Mouse (Mus musculus) hindbrain, embryonic 15.5 days (tissue): ENCODE data around the gene Ppp1r15a. TPM values are rescaled to one million over a fixed set of nuclear protein-coding genes. Genes with fewer than 3 reads are reported as not detected.

Experiments used
- polyA plus RNA-seq: library from polyadenylated mRNA; unstranded; fragments of >200 nt; fragmentation: Nextera tagmentation; extraction: Ambion mirVana; gene quantifications from 2 replicates; pipeline ENCODE4 v1.2.1, GENCODE M21; 2015

The Ppp1r15a gene
- polyA plus RNA-seq, 1 experiment from 2014 or later, result 14.4 TPM

Other genes starting within 250 kb of the Ppp1r15a start
- gene Slc6a21, start 248.8 kb downstream of the Ppp1r15a start, polyA plus RNA-seq, result 0.16 TPM in 1 of 2 replicates, not detected in the other
- 11.3 TPM in 2 replicates for gene Trpm4, start 192.5 kb downstream of the Ppp1r15a start, polyA plus RNA-seq
- 0.65 and 0.68 TPM in 2 replicates for gene Hrc, start 191.0 kb downstream of the Ppp1r15a start, polyA plus RNA-seq
- 29.9 and 32.1 TPM in 2 replicates for gene Ppfia3, start 159.2 kb downstream of the Ppp1r15a start, polyA plus RNA-seq
- 33.7 and 38.7 TPM in 2 replicates for gene Lin7b, start 155.7 kb downstream of the Ppp1r15a start, polyA plus RNA-seq
- gene Snrnp70, start 130.5 kb downstream of the Ppp1r15a start, polyA plus RNA-seq, result 179 and 183 TPM in 2 replicates
- not detected in 2 replicates for gene Kcna7, start 120.6 kb downstream of the Ppp1r15a start, polyA plus RNA-seq
- gene Ntf5, start 112.6 kb downstream of the Ppp1r15a start, polyA plus RNA-seq, result 0.17 TPM in 1 of 2 replicates, not detected in the other
- 0.92 and 2.0 TPM in 2 replicates for gene Lhb, start 105.4 kb downstream of the Ppp1r15a start, polyA plus RNA-seq
- gene Gys1, start 91.4 kb downstream of the Ppp1r15a start, polyA plus RNA-seq, result 23.4 and 25.1 TPM in 2 replicates
- gene Ruvbl2, start 88.2 kb downstream of the Ppp1r15a start, polyA plus RNA-seq, result 108 and 110 TPM in 2 replicates
- 5,657 and 5,762 TPM in 2 replicates for gene Ftl1, start 66.4 kb downstream of the Ppp1r15a start, polyA plus RNA-seq
- gene Bax, start 59.4 kb downstream of the Ppp1r15a start, polyA plus RNA-seq, result 245 and 250 TPM in 2 replicates
- 0.13 and 0.30 TPM in 2 replicates for gene Tulp2, start 44.4 kb downstream of the Ppp1r15a start, polyA plus RNA-seq
- gene Gm45808, start 39.5 kb downstream of the Ppp1r15a start, polyA plus RNA-seq, result not detected in 2 replicates
- gene Dhdh, start 37.5 kb downstream of the Ppp1r15a start, polyA plus RNA-seq, result 4.5 and 4.6 TPM in 2 replicates
- gene Nucb1, start 15.9 kb downstream of the Ppp1r15a start, polyA plus RNA-seq, result 137 TPM in 2 replicates
- gene Plekha4, start 62 bp upstream of the Ppp1r15a start, polyA plus RNA-seq, result 2.5 and 3.3 TPM in 2 replicates
- 0.18 and 0.26 TPM in 2 replicates for gene Hsd17b14, start 28.6 kb upstream of the Ppp1r15a start, polyA plus RNA-seq
- gene Bcat2, start 43.9 kb upstream of the Ppp1r15a start, polyA plus RNA-seq, result 22.2 and 22.7 TPM in 2 replicates
- gene Fgf21, start 89.2 kb upstream of the Ppp1r15a start, polyA plus RNA-seq, result not detected in 2 replicates
- gene Fut1, start 91.0 kb upstream of the Ppp1r15a start, polyA plus RNA-seq, result not detected in 2 replicates
- 0.08 and 0.09 TPM in 2 replicates for gene Izumo1, start 95.5 kb upstream of the Ppp1r15a start, polyA plus RNA-seq
- gene Rasip1, start 101.2 kb upstream of the Ppp1r15a start, polyA plus RNA-seq, result 20.2 and 24.3 TPM in 2 replicates
- gene Mamstr, start 113.7 kb upstream of the Ppp1r15a start, polyA plus RNA-seq, result 4.0 and 5.2 TPM in 2 replicates
- 0.05 and 0.32 TPM in 2 replicates for gene Fut2, start 140.1 kb upstream of the Ppp1r15a start, polyA plus RNA-seq
- 1.4 and 1.6 TPM in 2 replicates for gene Ntn5, start 157.8 kb upstream of the Ppp1r15a start, polyA plus RNA-seq
- gene Sec1, start 168.1 kb upstream of the Ppp1r15a start, polyA plus RNA-seq, result 0.35 and 0.89 TPM in 2 replicates
- 58.6 and 67.3 TPM in 2 replicates for gene Car11, start 173.6 kb upstream of the Ppp1r15a start, polyA plus RNA-seq
- gene Dbp, start 178.8 kb upstream of the Ppp1r15a start, polyA plus RNA-seq, result 2.9 and 4.1 TPM in 2 replicates
- 528 and 575 TPM in 2 replicates for gene Rpl18, start 189.2 kb upstream of the Ppp1r15a start, polyA plus RNA-seq
- 24.4 and 26.9 TPM in 2 replicates for gene Sphk2, start 191.7 kb upstream of the Ppp1r15a start, polyA plus RNA-seq
- gene Fam83e, start 194.9 kb upstream of the Ppp1r15a start, polyA plus RNA-seq, result 0.38 and 0.57 TPM in 2 replicates
- not detected in 2 replicates for gene Spaca4, start 199.5 kb upstream of the Ppp1r15a start, polyA plus RNA-seq